Mouse (Mus musculus) stomach, embryonic 16.5 days (tissue): ENCODE data around the gene Fam180a. TPM values are rescaled to one million over a fixed set of nuclear protein-coding genes. Genes with fewer than 3 reads are reported as not detected.

Source experiments
- ATAC-seq: fragments of 200-750 bp; cut with Nextera tagmentation; 2 replicates; pipeline ENCODE4 v1.8.0; 2017; ENCODE audit warnings: moderate number of reproducible peaks, moderate TSS enrichment; ENCODE audit not compliant: insufficient read depth, low FRiP score
- H3K27ac ChIP-seq: fragments of 300-500 bp; sonication (generic); 2 replicates; pipeline ENCODE4 v1.5.1; 2014; ENCODE audit warnings: low read length
- H3K27me3 ChIP-seq: fragments of 300-500 bp; sonication (generic); 2 replicates; pipeline ENCODE4 v1.6.1; 2014; ENCODE audit warnings: low read length, control low read depth, mixed read lengths; ENCODE audit not compliant: control insufficient read depth, insufficient read depth
- H3K36me3 ChIP-seq: fragments of 300-500 bp; sonication (generic); 2 replicates; pipeline ENCODE4 v1.6.1; 2014; ENCODE audit warnings: low read length; ENCODE audit not compliant: control insufficient read depth, insufficient read depth
- H3K4me1 ChIP-seq: fragments of 300-500 bp; sonication (generic); 2 replicates; pipeline ENCODE4 v1.6.1; 2014; ENCODE audit warnings: low read length, control low read depth, mixed read lengths; ENCODE audit not compliant: control insufficient read depth, insufficient read depth
- H3K4me2 ChIP-seq: fragments of 300-500 bp; sonication (generic); 2 replicates; pipeline ENCODE4 v1.6.1; 2014; ENCODE audit warnings: low read depth, low read length, mixed read lengths
- H3K4me3 ChIP-seq: fragments of 300-500 bp; sonication (generic); replicated peaks from 2 replicates; pipeline ENCODE4 v1.5.1; 2014; ENCODE audit warnings: mild to moderate bottlenecking, low read length
- H3K9ac ChIP-seq: fragments of 300-500 bp; sonication (generic); 2 replicates; pipeline ENCODE4 v1.6.1; 2014; ENCODE audit warnings: low read length
- H3K9me3 ChIP-seq: fragments of 300-500 bp; sonication (generic); replicated peaks from 2 replicates; pipeline ENCODE4 v1.6.1; 2016; ENCODE audit warnings: low read length, control low read depth; ENCODE audit not compliant: control insufficient read depth
- WGBS: fragments of 180-500 bp; shearing (Covaris S2); extraction: QIAGEN DNeasy Blood & Tissue Kit; methylation state at CpG from one replicate; pipeline ENCODE4 v1.1.7; 2014; 5-methylcytosine and 5-hydroxymethylcytosine counted together
- polyA plus RNA-seq: library from polyadenylated mRNA; unstranded; fragments of >200 nt; fragmentation: Nextera tagmentation; extraction: Ambion mirVana; gene quantifications from 2 replicates; pipeline ENCODE4 v1.2.1, GENCODE M21; 2015

The Fam180a gene
- polyA plus RNA-seq, 1 experiment from 2014 or later = 1.9 TPM

- 39% methylated on average over 10 of the region's 10 CpGs for WGBS
- peak; percentile 68; the same call in 1 of the 2 replicates for ATAC-seq
- H3K4me2 ChIP-seq = no peak overlapping the region
Observed at GRCm38 (mm10) chr6:35277903-35278587, 47.9 kb downstream of the Fam180a start.

DNA sequence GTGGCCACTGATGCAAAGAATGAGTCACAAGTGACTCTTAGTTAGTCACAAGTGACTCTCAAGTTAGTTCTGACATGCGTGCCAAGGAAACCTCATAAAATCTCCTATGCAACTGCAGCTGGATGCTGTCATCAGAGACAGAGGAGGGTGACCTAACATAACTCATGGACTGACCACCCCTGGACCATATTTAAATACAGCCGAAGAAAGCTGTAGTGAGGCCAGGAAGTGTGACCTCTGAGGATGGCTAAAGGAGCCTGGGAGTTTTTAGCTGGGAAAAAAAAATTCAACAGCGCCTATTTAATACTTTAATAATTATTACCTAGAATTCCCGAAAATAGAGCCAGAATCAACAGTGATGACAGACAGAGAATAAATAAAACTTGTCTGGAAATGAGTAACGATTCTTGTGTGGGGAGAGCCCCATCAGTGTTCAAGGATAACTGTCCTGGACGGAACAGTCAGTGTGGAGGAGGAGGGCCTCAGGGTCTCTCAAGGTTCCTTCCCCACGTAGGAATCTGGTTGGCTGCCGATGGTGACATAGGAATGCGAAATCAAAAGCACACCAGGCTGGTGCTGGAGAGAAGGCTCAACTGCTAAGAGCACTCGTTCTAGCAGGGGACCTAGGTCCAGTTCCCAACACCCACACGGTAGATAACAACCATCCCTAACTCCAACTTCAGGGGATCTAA, 52.4 kb downstream of the Fam180a start:
- Histone ChIP-seq H3K36me3 (no peaks in the 10 kb centered on the region), H3K4me2 (no peak overlapping the region), H3K9me3 (0 out of 2 replicates have a peak, but pooled peaks cover 2% of the 10 kb centered on the region), H3K9ac (no peak overlapping the region), H3K27me3 (no peaks in the 10 kb centered on the region), H3K4me1 (no peaks in the 10 kb centered on the region), H3K4me3 (no peak overlapping the region), H3K27ac (no peak overlapping the region)
- 49% methylated on average over 11 of the region's 11 CpGs for WGBS
- ATAC-seq = no peak

More at GRCm38 (mm10) chr6:35277903-35278587, 47.9 kb downstream of the Fam180a start:
- Histone ChIP-seq H3K9ac (no peak overlapping the region), H3K4me3 (no peak overlapping the region), H3K4me1 (no peaks in the 10 kb centered on the region), H3K27me3 (no peaks in the 10 kb centered on the region), H3K27ac (no peak overlapping the region), H3K9me3 (no peaks in the 10 kb centered on the region), H3K36me3 (no peaks in the 10 kb centered on the region)

- no peak overlapping the region for H3K4me3 ChIP-seq
- H3K4me2 ChIP-seq = no peak overlapping the region
- ATAC-seq = no peak
- no peaks in the 10 kb centered on the region for H3K4me1 ChIP-seq
- WGBS = 74% methylated on average over 20 of the region's 20 CpGs
- 0 out of 2 replicates have a peak, but pooled peaks cover 2% of the 10 kb centered on the region for H3K9me3 ChIP-seq
- H3K36me3 ChIP-seq = no peaks in the 10 kb centered on the region
- H3K9ac ChIP-seq = no peak overlapping the region
- no peak overlapping the region for H3K27ac ChIP-seq
- no peaks in the 10 kb centered on the region for H3K27me3 ChIP-seq
Observed at GRCm38 (mm10) chr6:35271868-35272765, 53.8 kb downstream of the Fam180a start.

GRCm38 (mm10) chr6:35271094-35271855, 54.7 kb downstream of the Fam180a start:
- no peak overlapping the region for H3K4me3 ChIP-seq
- no peak overlapping the region for H3K9ac ChIP-seq
- H3K4me1 ChIP-seq = no peaks in the 10 kb centered on the region
- no peak for ATAC-seq
- H3K36me3 ChIP-seq = no peaks in the 10 kb centered on the region
- H3K9me3 ChIP-seq = 0 out of 2 replicates have a peak, but pooled peaks cover 2% of the 10 kb centered on the region
- WGBS = 83% methylated on average over 12 of the region's 12 CpGs
- H3K4me2 ChIP-seq = no peak overlapping the region
- no peaks in the 10 kb centered on the region for H3K27me3 ChIP-seq
- H3K27ac ChIP-seq = no peak overlapping the region

DNA sequence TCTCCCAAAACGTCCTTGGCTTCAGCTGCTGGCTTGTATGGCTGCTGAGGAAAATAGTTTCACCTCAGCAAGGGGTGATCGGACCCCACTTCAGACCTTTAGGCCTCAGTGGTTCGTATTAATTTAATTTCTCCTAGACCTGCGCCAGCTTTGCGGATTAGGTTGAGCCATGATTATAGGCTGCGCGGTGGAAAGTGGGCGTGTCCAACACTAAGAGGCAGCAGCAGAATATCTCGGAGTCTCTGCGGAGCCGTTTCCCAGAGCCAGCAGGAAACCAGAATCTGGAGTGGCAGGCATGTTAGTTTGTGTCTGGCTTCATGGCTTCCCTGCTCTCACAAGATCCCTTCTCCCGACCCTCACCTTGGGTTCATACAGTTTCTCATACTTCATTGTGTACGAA, 56.3 kb downstream of the Fam180a start:
- no peaks in the 10 kb centered on the region for H3K36me3 ChIP-seq
- no peaks in the 10 kb centered on the region for H3K4me1 ChIP-seq
- 0 out of 2 replicates have a peak, but pooled peaks cover 2% of the 10 kb centered on the region for H3K9me3 ChIP-seq
- ATAC-seq = no peak
- 75% methylated on average over 13 of the region's 13 CpGs for WGBS
- H3K4me2 ChIP-seq = no peak overlapping the region
- no peaks in the 10 kb centered on the region for H3K27me3 ChIP-seq
- no peak overlapping the region for H3K27ac ChIP-seq
- no peak overlapping the region for H3K4me3 ChIP-seq
- H3K9ac ChIP-seq = no peak overlapping the region

DNA sequence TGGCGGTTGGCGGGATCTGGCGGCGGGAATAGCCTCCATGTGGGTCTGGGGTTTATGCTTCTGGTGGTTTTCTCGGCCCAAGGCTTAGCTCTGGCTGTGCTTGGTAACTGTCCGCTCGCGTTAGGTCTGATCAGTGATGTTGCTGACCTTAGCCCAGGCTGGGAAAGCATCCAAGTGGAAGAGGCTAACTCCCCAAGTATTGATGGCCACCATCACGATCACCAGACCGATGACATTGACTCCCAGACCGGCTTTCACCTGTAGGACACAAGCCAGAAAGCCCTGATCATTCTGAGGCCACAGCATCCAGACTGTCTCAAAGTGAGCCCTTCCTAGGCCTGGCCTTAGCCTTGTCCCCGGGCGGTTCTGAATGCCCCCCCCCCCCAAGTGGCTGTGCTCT, 57.2 kb downstream of the Fam180a start:
- Histone ChIP-seq H3K27ac (no peak overlapping the region), H3K36me3 (no peaks in the 10 kb centered on the region), H3K4me1 (no peaks in the 10 kb centered on the region), H3K9ac (no peak overlapping the region), H3K4me3 (no peak overlapping the region), H3K27me3 (no peaks in the 10 kb centered on the region), H3K9me3 (0 out of 2 replicates have a peak, but pooled peaks cover 2% of the 10 kb centered on the region), H3K4me2 (no peak overlapping the region)
- ATAC-seq = no peak
- WGBS = 94% methylated on average over 13 of the region's 13 CpGs

DNA sequence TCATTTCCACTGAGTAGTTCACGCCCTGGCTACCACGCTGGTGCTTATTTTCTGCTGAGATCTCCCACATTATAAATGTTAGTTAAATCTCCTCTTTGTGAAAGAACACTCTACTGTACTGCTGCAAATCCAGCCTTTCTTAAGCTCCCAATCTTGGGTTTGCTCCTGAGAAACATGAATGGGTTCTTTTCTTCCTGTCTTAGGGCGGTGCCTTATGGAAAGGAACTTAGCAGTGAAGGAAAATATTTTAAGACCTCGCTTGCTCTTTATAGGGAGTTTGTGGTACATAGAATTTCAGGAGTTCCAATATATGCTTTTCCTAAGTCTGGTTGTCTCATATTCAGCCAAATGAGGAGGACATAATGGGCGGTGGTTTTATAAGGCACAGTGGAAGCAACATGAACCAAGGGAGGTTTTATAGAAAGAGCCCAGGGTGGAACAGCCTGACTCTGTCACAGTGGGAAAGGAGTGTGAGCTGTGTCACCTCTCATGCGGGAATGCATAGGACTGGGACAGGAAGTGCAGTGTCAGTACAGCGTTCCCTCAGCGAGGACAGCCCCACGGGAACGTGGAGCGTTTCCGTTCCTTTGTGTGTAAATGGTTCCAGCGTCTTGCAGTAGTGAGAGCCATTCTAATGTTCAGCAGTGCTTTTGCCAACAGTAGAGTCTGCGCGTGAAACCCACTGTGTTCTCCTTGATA, 60.2 kb downstream of the Fam180a start:
- H3K9ac ChIP-seq = no peak overlapping the region
- no peaks in the 10 kb centered on the region for H3K4me1 ChIP-seq
- 0 out of 2 replicates have a peak, but pooled peaks cover 2% of the 10 kb centered on the region for H3K9me3 ChIP-seq
- 77% methylated on average over 15 of the region's 15 CpGs for WGBS
- no peak overlapping the region for H3K4me3 ChIP-seq
- H3K27ac ChIP-seq = no peak overlapping the region
- no peak overlapping the region for H3K4me2 ChIP-seq
- H3K27me3 ChIP-seq = no peaks in the 10 kb centered on the region
- H3K36me3 ChIP-seq = 0 out of 2 replicates have a peak, but pooled peaks cover 4% of the 10 kb centered on the region
- no peak for ATAC-seq
